Mouse (Mus musculus) CH12.LX (cell line): ENCODE measurements around the gene Tnik. TPM values are rescaled to one million over a fixed set of nuclear protein-coding genes. Genes with fewer than 3 reads are reported as not detected.

Experiments
- DNase-seq: peaks from one replicate; pipeline ENCODE4 v3.0.0-alpha.2; 2013; ENCODE audit errors: extremely low read depth
- H3K27ac ChIP-seq: 2 replicates; pipeline ENCODE4 v1.5.1; 2012; ENCODE audit warnings: low read depth, mild to moderate bottlenecking, control low read depth, moderate library complexity; ENCODE audit not compliant: insufficient read depth
- H3K27me3 ChIP-seq: replicated peaks from 2 replicates; pipeline ENCODE3; 2012; ENCODE audit warnings: inconsistent platforms
- H3K36me3 ChIP-seq, 2 experiments: replicated peaks in 1 of 2; 2 replicates each; pipeline versions ENCODE3 to v1.6.1; 2012; ENCODE audit warnings: inconsistent platforms in 1 of 2, low read length in 1 of 2, mild to moderate bottlenecking in 1 of 2, mixed read lengths in 1 of 2, moderate library complexity in 1 of 2; ENCODE audit not compliant: control insufficient read depth in 1 of 2, insufficient read depth in 1 of 2
- H3K4me1 ChIP-seq, 2 experiments: 2 replicates each; pipeline ENCODE4 v1.6.1; 2012; ENCODE audit warnings: inconsistent platforms in 1 of 2, moderate library complexity in 1 of 2; ENCODE audit not compliant: insufficient read depth in 2 of 2, control insufficient read depth in 1 of 2
- H3K4me2 ChIP-seq: 2 replicates; pipeline ENCODE4 v1.6.1; 2012; ENCODE audit warnings: low read depth, mild to moderate bottlenecking, control low read depth; ENCODE audit not compliant: poor library complexity, insufficient read depth, severe bottlenecking
- H3K4me3 ChIP-seq, 3 experiments: fragments of 150-350 bp in 1 of 3; sonication (generic) in 1 of 3; replicated peaks in 1 of 3; 2 replicates each; pipeline versions ENCODE3 to v1.5.1; 2011 to 2012; ENCODE audit warnings: low read depth in 2 of 3, low read length in 2 of 3, mild to moderate bottlenecking in 2 of 3, moderate library complexity in 2 of 3, control low read depth in 1 of 3, improper control_type of control experiment in 1 of 3, inconsistent platforms in 1 of 3, mixed read lengths in 1 of 3; ENCODE audit not compliant: poor library complexity in 1 of 3
- H3K79me2 ChIP-seq: replicated peaks from 2 replicates; pipeline ENCODE4 v1.6.1; 2012; ENCODE audit warnings: mild to moderate bottlenecking, moderate library complexity; ENCODE audit not compliant: control insufficient read depth, poor library complexity, insufficient read depth, severe bottlenecking; ENCODE audit errors: extremely low read depth
- H3K9ac ChIP-seq: 2 replicates; pipeline ENCODE4 v1.6.1; 2012; ENCODE audit warnings: low read depth, mild to moderate bottlenecking, control low read depth, moderate library complexity; ENCODE audit not compliant: insufficient read depth
- H3K9me3 ChIP-seq: replicated peaks from 2 replicates; pipeline ENCODE3; 2012; ENCODE audit warnings: low read length, inconsistent platforms, mixed read lengths
- BHLHE40 ChIP-seq: IDR thresholded peaks from 2 replicates; pipeline ENCODE4 v1.6.1; 2011; ENCODE audit warnings: mild to moderate bottlenecking, low read depth, low read length, improper control_type of control experiment
- CTCF ChIP-seq, 2 experiments: IDR thresholded peaks in 1 of 2; conservative IDR thresholded peaks in 1 of 2; 2 replicates each; pipeline ENCODE4 v1.5.1; 2011 to 2012; ENCODE audit warnings: low read depth in 2 of 2, low read length in 2 of 2, improper control_type of control experiment in 1 of 2, inconsistent platforms in 1 of 2, mild to moderate bottlenecking in 1 of 2, moderate library complexity in 1 of 2
- E2F4 ChIP-seq: IDR thresholded peaks from 2 replicates; pipeline ENCODE4 v1.6.1; 2011; ENCODE audit warnings: low read depth, low read length, improper control_type of control experiment; ENCODE audit not compliant: insufficient replicate concordance
- ELF1 ChIP-seq: IDR thresholded peaks from 2 replicates; pipeline ENCODE4 v1.6.1; 2014; ENCODE audit warnings: low read depth, mild to moderate bottlenecking, inconsistent platforms, low read length, improper control_type of control experiment
- ETS1 ChIP-seq: conservative IDR thresholded peaks from 2 replicates; pipeline ENCODE4 v1.6.1; 2012; ENCODE audit warnings: low read depth, mild to moderate bottlenecking, inconsistent platforms, low read length, improper control_type of control experiment, moderate library complexity
- GABPA ChIP-seq: IDR thresholded peaks from 2 replicates; pipeline ENCODE4 v1.6.1; 2012; ENCODE audit warnings: low read depth, low read length, improper control_type of control experiment, inconsistent platforms; ENCODE audit not compliant: insufficient replicate concordance
- IRF4 ChIP-seq: IDR thresholded peaks from 2 replicates; pipeline ENCODE4 v1.6.1; 2014; ENCODE audit warnings: low read depth, mild to moderate bottlenecking, inconsistent platforms, low read length, improper control_type of control experiment
- JUN ChIP-seq: IDR thresholded peaks from 2 replicates; pipeline ENCODE4 v1.6.1; 2011; ENCODE audit warnings: low read depth, mild to moderate bottlenecking, low read length, improper control_type of control experiment, moderate library complexity; ENCODE audit not compliant: insufficient read depth
- KAT2A ChIP-seq: IDR thresholded peaks from 2 replicates; pipeline ENCODE4 v1.6.1; 2012; ENCODE audit warnings: low read length, improper control_type of control experiment, inconsistent platforms; ENCODE audit not compliant: insufficient replicate concordance
- MAFK ChIP-seq: IDR thresholded peaks from 2 replicates; pipeline ENCODE4 v1.6.1; 2011; ENCODE audit warnings: low read length, improper control_type of control experiment; ENCODE audit not compliant: insufficient replicate concordance
- MAX ChIP-seq: IDR thresholded peaks from 2 replicates; pipeline ENCODE4 v1.6.1; 2011; ENCODE audit warnings: low read length, improper control_type of control experiment
- MAZ ChIP-seq: IDR thresholded peaks from 2 replicates; pipeline ENCODE4 v1.6.1; 2012; ENCODE audit warnings: low read depth, mild to moderate bottlenecking, inconsistent platforms, low read length, improper control_type of control experiment, moderate library complexity
- MEF2A ChIP-seq: IDR thresholded peaks from 2 replicates; pipeline ENCODE4 v1.6.1; 2014; ENCODE audit warnings: low read depth, mild to moderate bottlenecking, inconsistent platforms, low read length, improper control_type of control experiment, borderline replicate concordance
- MXI1 ChIP-seq: IDR thresholded peaks from 2 replicates; pipeline ENCODE4 v1.6.1; 2011; ENCODE audit warnings: mild to moderate bottlenecking, low read depth, low read length, improper control_type of control experiment
- MYC ChIP-seq: IDR thresholded peaks from 2 replicates; pipeline ENCODE4 v1.6.1; 2011; ENCODE audit warnings: low read depth, mild to moderate bottlenecking, improper control_type of control experiment, low read length
- NELFE ChIP-seq: IDR thresholded peaks from 2 replicates; pipeline ENCODE4 v1.6.1; 2011; ENCODE audit warnings: low read depth, low read length, improper control_type of control experiment
- NRF1 ChIP-seq: IDR thresholded peaks from 2 replicates; pipeline ENCODE4 v1.6.1; 2014; ENCODE audit warnings: low read depth, mild to moderate bottlenecking, inconsistent platforms, low read length, improper control_type of control experiment, moderate library complexity
- PAX5 ChIP-seq: IDR thresholded peaks from 2 replicates; pipeline ENCODE4 v1.6.1; 2012; ENCODE audit warnings: low read length, inconsistent platforms, mixed read lengths
- POLR2A ChIP-seq: IDR thresholded peaks from 2 replicates; pipeline ENCODE4 v1.6.1; 2011; ENCODE audit warnings: low read depth, mild to moderate bottlenecking, improper control_type of control experiment, low read length
- POLR2AphosphoS2 ChIP-seq: IDR thresholded peaks from 2 replicates; pipeline ENCODE4 v1.6.1; 2011; ENCODE audit warnings: low read depth, low read length, improper control_type of control experiment
- RAD21 ChIP-seq: IDR thresholded peaks from 2 replicates; pipeline ENCODE4 v1.6.1; 2011; ENCODE audit warnings: low read depth, mild to moderate bottlenecking, low read length, improper control_type of control experiment, moderate library complexity
- RCOR1 ChIP-seq: conservative IDR thresholded peaks from 2 replicates; pipeline ENCODE4 v1.6.1; 2012; ENCODE audit warnings: low read depth, mild to moderate bottlenecking, inconsistent platforms, low read length, improper control_type of control experiment
- SMC3 ChIP-seq: IDR thresholded peaks from 2 replicates; pipeline ENCODE4 v1.6.1; 2011; ENCODE audit warnings: low read depth, low read length, improper control_type of control experiment
- TCF12 ChIP-seq: IDR thresholded peaks from 2 replicates; pipeline ENCODE4 v1.6.1; 2014; ENCODE audit warnings: low read depth, mild to moderate bottlenecking, inconsistent platforms, low read length, improper control_type of control experiment
- UBTF ChIP-seq: IDR thresholded peaks from 2 replicates; pipeline ENCODE4 v1.6.1; 2012; ENCODE audit warnings: low read depth, mild to moderate bottlenecking, inconsistent platforms, low read length, improper control_type of control experiment, moderate library complexity
- USF1 ChIP-seq: IDR thresholded peaks from 2 replicates; pipeline ENCODE4 v1.6.1; 2014; ENCODE audit warnings: low read depth, mild to moderate bottlenecking, inconsistent platforms, low read length, improper control_type of control experiment
- USF2 ChIP-seq: conservative IDR thresholded peaks from 2 replicates; pipeline ENCODE4 v1.6.1; 2011; ENCODE audit warnings: low read depth, low read length, improper control_type of control experiment
- ZC3H11A ChIP-seq: IDR thresholded peaks from 2 replicates; pipeline ENCODE4 v1.6.1; 2012; ENCODE audit warnings: low read depth, mild to moderate bottlenecking, inconsistent platforms, low read length, improper control_type of control experiment
- ZMIZ1 ChIP-seq: IDR thresholded peaks from 2 replicates; pipeline ENCODE4 v1.6.1; 2012; ENCODE audit warnings: low read depth, mild to moderate bottlenecking, inconsistent platforms, low read length, improper control_type of control experiment
- ZNF384 ChIP-seq: IDR thresholded peaks from 2 replicates; pipeline ENCODE4 v1.6.1; 2012; ENCODE audit warnings: low read depth, low read length, improper control_type of control experiment, inconsistent platforms
- dilution Hi-C: fragments of 300-500 bp; cut with MboI; formaldehyde crosslinking; loops from 2 replicates; pipeline ENCODE4 v1.14.3; 2020; ENCODE audit warnings: low sequenced_read_pairs; ENCODE audit not compliant: extremely low pct_unique_long_range_greater_than_20kb, extremely low pct_ligation_motif_present
- in situ Hi-C: fragments of 300-500 bp; cut with MboI; formaldehyde crosslinking; loops from 3 replicates; pipeline ENCODE4 v1.14.3; 2019; ENCODE audit warnings: low sequenced_read_pairs, low pct_ligation_motif_present, low pct_unique_long_range_greater_than_20kb, mixed read lengths
- polyA plus RNA-seq: library from polyadenylated mRNA; unstranded; fragments of >175 nt; gene quantifications from 2 replicates; pipeline ENCODE4 v1.2.1, GENCODE M21; 2012; ENCODE audit warnings: low read depth; ENCODE audit not compliant: insufficient read length
- total RNA-seq, 2 experiments: library from RNA; depleted of rRNA; stranded (reverse); fragments of 300-350 nt in 1 of 2; fragments of >200 nt in 1 of 2; gene quantifications; 2 replicates each; pipeline ENCODE4 v1.2.3; 2012 to 2014

Tnik gene
- total and polyA plus RNA-seq, 3 experiments: 0.08 TPM; not detected in 2

DNA sequence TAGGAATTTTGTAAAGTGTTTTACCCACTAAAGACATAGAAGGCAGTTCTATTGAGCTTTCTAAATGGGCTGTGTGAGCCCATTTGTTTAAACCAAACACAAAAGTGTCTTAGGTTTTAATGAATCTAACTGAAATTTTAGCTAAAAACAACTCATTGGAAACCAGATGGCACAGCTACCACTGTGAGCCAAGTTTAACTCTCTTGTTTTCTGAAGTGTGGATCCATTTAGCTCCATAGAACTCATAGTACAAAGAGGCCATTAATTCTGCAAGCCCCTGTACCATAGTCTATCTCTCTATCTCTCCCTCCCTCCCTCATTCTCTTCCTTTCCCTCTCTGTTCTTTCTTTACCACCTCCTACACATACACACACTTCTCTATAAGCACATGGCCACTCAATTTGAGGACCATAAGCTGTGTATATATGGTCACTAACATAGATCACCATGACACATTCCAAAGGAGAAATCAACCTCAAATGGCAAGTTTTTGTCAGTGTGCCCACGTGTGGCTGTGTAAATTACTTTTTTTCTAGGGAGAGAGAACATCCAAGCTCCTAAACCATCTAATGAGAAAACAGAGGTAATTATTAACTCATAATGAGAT lies 204.2 kb downstream of the Tnik start:
- H3K36me3 ChIP-seq: no peaks in the 10 kb centered on the region
- no peak overlapping the region for H3K27ac ChIP-seq
- no peaks in the 10 kb centered on the region for H3K4me1 ChIP-seq
- in situ Hi-C loops (no loop called here), dilution Hi-C loops (no loop called here)
- no peaks in the 10 kb centered on the region for H3K27me3 ChIP-seq
- H3K9me3 ChIP-seq: peaks cover 66% of the 10 kb centered on the region
- H3K9ac ChIP-seq: no peak overlapping the region
- H3K79me2 ChIP-seq: no peaks in the 10 kb centered on the region
- H3K4me3 ChIP-seq: no peak overlapping the region
- H3K4me2 ChIP-seq: no peak overlapping the region
- TF ChIP-seq MXI1 (no peak), ELF1 (no peak), POLR2AphosphoS2 (no peak), USF2 (no peak), RAD21 (no peak), ZNF384 (no peak), GABPA (no peak), NRF1 (no peak), MYC (no peak), IRF4 (no peak), ETS1 (no peak), UBTF (no peak), ZC3H11A (no peak), MAX (no peak), SMC3 (no peak), TCF12 (no peak), MEF2A (no peak), MAFK (no peak), E2F4 (no peak), RCOR1 (no peak)
- no peak for DNase-seq

GRCm38 (mm10) chr3:28467871-28468285 lies 204.9 kb downstream of the Tnik start:
- Histone ChIP-seq H3K36me3 (no peaks in the 10 kb centered on the region), H3K4me3 (no peak overlapping the region), H3K79me2 (no peaks in the 10 kb centered on the region), H3K4me1 (no peaks in the 10 kb centered on the region), H3K9ac (no peak overlapping the region), H3K27ac (no peak overlapping the region), H3K4me2 (no peak overlapping the region), H3K27me3 (no peaks in the 10 kb centered on the region), H3K9me3 (peaks cover 68% of the 10 kb centered on the region)
- in situ Hi-C loops: no loop called here
- TF ChIP-seq PAX5 (no peak), POLR2AphosphoS2 (no peak), KAT2A (no peak), MAZ (no peak), NRF1 (no peak), USF1 (no peak), ETS1 (no peak), NELFE (no peak), CTCF (conservative IDR thresholded peaks at IDR 0.05 in 1 of 2, IDR thresholded peaks at IDR 0.05 in 1 of 2; ENCODE audit: low read depth in 2 of 2, low read length in 2 of 2) (no peak), BHLHE40 (no peak), MYC (no peak), POLR2A (no peak), IRF4 (no peak), JUN (no peak), ZC3H11A (no peak), SMC3 (no peak), MAFK (no peak), ZMIZ1 (no peak), GABPA (no peak)
- no peak for DNase-seq
- dilution Hi-C loops: no loop called here
